8 mouse cellular contexts compared by ENCODE assay signal in genomic region chr4:149081528-149081927, GRCm38 (mm10). TPM values are rescaled to one million over a fixed set of nuclear protein-coding genes. Genes with fewer than 3 reads are reported as not detected.
DNase-seq lines count a peak whose midpoint lies in the region; ATAC-seq lines count a peak whose summit lies in the region.

No protein-coding gene starts in this region.

- WGBS in kidney, embryonic 14.5 days = 73% methylated on average over 17 of the region's 17 CpGs
- 39% methylated on average over 17 of the region's 17 CpGs for WGBS in heart, embryonic 15.5 days
- WGBS in stomach, embryonic 14.5 days = 71% methylated on average over 17 of the region's 17 CpGs
- WGBS in midbrain, embryonic 11.5 days = 87% methylated on average over 17 of the region's 17 CpGs

- no peak overlapping the region for H3K4me3 ChIP-seq in kidney, embryonic 14.5 days (ENCODE audit: low read length)
- 0 out of 2 replicates have a peak overlapping the region, but pooled peaks have one; percentile 8 for H3K4me3 ChIP-seq in heart, embryonic 15.5 days
- H3K4me3 ChIP-seq in stomach, embryonic 14.5 days (ENCODE audit: low read depth, low read length) = no peak overlapping the region
- H3K4me3 ChIP-seq in midbrain, embryonic 11.5 days (ENCODE audit: low read depth, low read length) = no peak overlapping the region

- ATAC-seq in kidney, embryonic 14.5 days (ENCODE audit: low FRiP score, low TSS enrichment) = no peak
- peak; percentile 91 for ATAC-seq in heart, embryonic 15.5 days (replicated peaks; ENCODE audit: insufficient number of reproducible peaks, insufficient read depth, low FRiP score, low read depth)
- peak; percentile 61 for ATAC-seq in stomach, embryonic 14.5 days (ENCODE audit: insufficient number of reproducible peaks, insufficient read depth, low FRiP score, low read depth)
- no peak for ATAC-seq in midbrain, embryonic 11.5 days (ENCODE audit: low FRiP score)

- no peaks in the 10 kb centered on the region for H3K36me3 ChIP-seq in kidney, embryonic 14.5 days (ENCODE audit: control insufficient read depth, insufficient read depth, low read length)
- no peaks in the 10 kb centered on the region for H3K36me3 ChIP-seq in heart, embryonic 15.5 days
- no peaks in the 10 kb centered on the region for H3K36me3 ChIP-seq in stomach, embryonic 14.5 days (ENCODE audit: control insufficient read depth, insufficient read depth, low read length)
- H3K36me3 ChIP-seq in midbrain, embryonic 11.5 days (ENCODE audit: control insufficient read depth, insufficient read depth, low read length) = no peaks in the 10 kb centered on the region

- no peaks in the 10 kb centered on the region for H3K9me3 ChIP-seq in kidney, embryonic 14.5 days (ENCODE audit: control insufficient read depth, low read length)
- H3K9me3 ChIP-seq in heart, embryonic 15.5 days (replicated peaks) = no peaks in the 10 kb centered on the region
- H3K9me3 ChIP-seq in stomach, embryonic 14.5 days (ENCODE audit: control insufficient read depth, low read depth, low read length) = no peaks in the 10 kb centered on the region
- H3K9me3 ChIP-seq in midbrain, embryonic 11.5 days (ENCODE audit: control insufficient read depth, low read length) = no peaks in the 10 kb centered on the region

- no peak overlapping the region for H3K27ac ChIP-seq in kidney, embryonic 14.5 days (ENCODE audit: low read depth, low read length)
- H3K27ac ChIP-seq in heart, embryonic 15.5 days = peak overlapping the region; percentile 80
- H3K27ac ChIP-seq in stomach, embryonic 14.5 days (ENCODE audit: low read length) = no peak overlapping the region
- H3K27ac ChIP-seq in midbrain, embryonic 11.5 days (ENCODE audit: low read depth, low read length) = no peak overlapping the region

- H3K4me1 ChIP-seq in kidney, embryonic 14.5 days (ENCODE audit: control insufficient read depth, insufficient read depth, low read length) = no peaks in the 10 kb centered on the region
- peaks cover 28% of the 10 kb centered on the region for H3K4me1 ChIP-seq in heart, embryonic 15.5 days (replicated peaks)
- H3K4me1 ChIP-seq in stomach, embryonic 14.5 days (ENCODE audit: control insufficient read depth, insufficient read depth, low read length) = 0 out of 2 replicates have a peak, but pooled peaks cover under 1% of the 10 kb centered on the region
- no peaks in the 10 kb centered on the region for H3K4me1 ChIP-seq in midbrain, embryonic 11.5 days (ENCODE audit: control insufficient read depth, insufficient read depth, low read length)

- H3K4me2 ChIP-seq in kidney, embryonic 14.5 days (replicated peaks; ENCODE audit: low read depth, low read length) = no peak overlapping the region
- peak overlapping the region; percentile 50 for H3K4me2 ChIP-seq in heart, embryonic 15.5 days
- no peak overlapping the region for H3K4me2 ChIP-seq in stomach, embryonic 14.5 days (replicated peaks; ENCODE audit: low read depth, low read length)
- no peak overlapping the region for H3K4me2 ChIP-seq in midbrain, embryonic 11.5 days

- no peak overlapping the region for H3K9ac ChIP-seq in kidney, embryonic 14.5 days (ENCODE audit: low read depth, low read length)
- peak overlapping the region; percentile 40 for H3K9ac ChIP-seq in heart, embryonic 15.5 days
- H3K9ac ChIP-seq in stomach, embryonic 14.5 days (replicated peaks; ENCODE audit: low read depth, low read length) = no peak overlapping the region
- H3K9ac ChIP-seq in midbrain, embryonic 11.5 days (ENCODE audit: low read length) = no peak overlapping the region

- H3K27me3 ChIP-seq in kidney, embryonic 14.5 days (ENCODE audit: control insufficient read depth, insufficient read depth, low read length) = no peaks in the 10 kb centered on the region
- H3K27me3 ChIP-seq in heart, embryonic 15.5 days = no peaks in the 10 kb centered on the region
- H3K27me3 ChIP-seq in stomach, embryonic 14.5 days (ENCODE audit: control insufficient read depth, insufficient read depth, low read length) = no peaks in the 10 kb centered on the region
- no peaks in the 10 kb centered on the region for H3K27me3 ChIP-seq in midbrain, embryonic 11.5 days (ENCODE audit: control insufficient read depth, insufficient read depth, low read length)

- peak; percentile 92 for DNase-seq in kidney, adult 11 months
- DNase-seq in cerebellum, adult 11-12 months = peak; percentile 90
- DNase-seq in kidney, postnatal 4 days = peak; percentile 81 to 88
- no peak for DNase-seq in thymus, postnatal 36 days
- DNase-seq in midbrain, embryonic 11.5 days (ENCODE audit: low spot score, missing footprints) = no peak

RNA-seq across cellular contexts. Expression of gene Pex14, which starts 18.1 kb away (rescaled TPM):
- 36.9 and 42.4 TPM in 2 replicates for polyA plus RNA-seq in kidney, embryonic 14.5 days (2014; fragmentation: Nextera tagmentation; extraction: Ambion mirVana)
- 36.0 and 41.4 TPM in 2 replicates for polyA plus RNA-seq in heart, embryonic 15.5 days (2015; fragmentation: Nextera tagmentation; extraction: Ambion mirVana)
- polyA plus RNA-seq in stomach, embryonic 14.5 days (2014; fragmentation: Nextera tagmentation; extraction: Ambion mirVana) = 40.0 and 41.2 TPM in 2 replicates
- 31.3 and 35.9 TPM in 2 replicates for polyA plus RNA-seq in midbrain, embryonic 11.5 days (2014; fragmentation: Nextera tagmentation; extraction: Ambion mirVana)

RNA-seq across cellular contexts. Expression of gene Dffa, which starts 22.4 kb away (rescaled TPM):
- polyA plus RNA-seq in kidney, embryonic 14.5 days (2014; fragmentation: Nextera tagmentation; extraction: Ambion mirVana) = 21.0 and 29.3 TPM in 2 replicates
- polyA plus RNA-seq in heart, embryonic 15.5 days (2015; fragmentation: Nextera tagmentation; extraction: Ambion mirVana) = 27.6 TPM in 2 replicates
- 28.6 and 30.6 TPM in 2 replicates for polyA plus RNA-seq in stomach, embryonic 14.5 days (2014; fragmentation: Nextera tagmentation; extraction: Ambion mirVana)
- polyA plus RNA-seq in midbrain, embryonic 11.5 days (2014; fragmentation: Nextera tagmentation; extraction: Ambion mirVana) = 24.9 and 25.3 TPM in 2 replicates

RNA-seq across cellular contexts. Expression of gene Cort, which starts 45.0 kb away (rescaled TPM):
- polyA plus RNA-seq in kidney, embryonic 14.5 days (2014; fragmentation: Nextera tagmentation; extraction: Ambion mirVana) = 0.41 TPM in 1 of 2 replicates, not detected in the other
- 0.22 and 0.25 TPM in 2 replicates for polyA plus RNA-seq in heart, embryonic 15.5 days (2015; fragmentation: Nextera tagmentation; extraction: Ambion mirVana)
- 0.65 and 0.81 TPM in 2 replicates for polyA plus RNA-seq in stomach, embryonic 14.5 days (2014; fragmentation: Nextera tagmentation; extraction: Ambion mirVana)
- 0.51 and 0.63 TPM in 2 replicates for polyA plus RNA-seq in midbrain, embryonic 11.5 days (2014; fragmentation: Nextera tagmentation; extraction: Ambion mirVana)

RNA-seq across cellular contexts. Expression of gene Cenps, which starts 55.9 kb away (rescaled TPM):
- polyA plus RNA-seq in kidney, embryonic 14.5 days (2014; fragmentation: Nextera tagmentation; extraction: Ambion mirVana) = 42.2 and 55.3 TPM in 2 replicates
- 18.4 and 19.5 TPM in 2 replicates for polyA plus RNA-seq in heart, embryonic 15.5 days (2015; fragmentation: Nextera tagmentation; extraction: Ambion mirVana)
- polyA plus RNA-seq in stomach, embryonic 14.5 days (2014; fragmentation: Nextera tagmentation; extraction: Ambion mirVana) = 35.1 and 35.4 TPM in 2 replicates
- polyA plus RNA-seq in midbrain, embryonic 11.5 days (2014; fragmentation: Nextera tagmentation; extraction: Ambion mirVana) = 52.6 and 53.1 TPM in 2 replicates

Comparison
In these comparisons a context has a peak if more than half of its experiments do, and no peak if none do; other contexts are left out.
1. DNase-seq: peak in kidney, adult 11 months (single experiment), cerebellum, adult 11-12 months (single experiment) and kidney, postnatal 4 days (2 of 2); none in thymus, postnatal 36 days (0 of 2) and midbrain, embryonic 11.5 days (single experiment).
2. ATAC-seq: peak in heart, embryonic 15.5 days (single experiment) and stomach, embryonic 14.5 days (single experiment); none in kidney, embryonic 14.5 days (single experiment) and midbrain, embryonic 11.5 days (single experiment).